Mouse (Mus musculus): Measurements from ENCODE around the gene Dpep1.
A peak's percentile ranks its signal among the peaks of the same experiment; 100 is the strongest.
"Not testable (repeated sequence)": the region's sequence is repeated elsewhere in the genome, so short reads cannot be mapped to it uniquely, and the experiment has no call there.

Dpep1 gene

GRCm38 (mm10) chr8:123212321-123213117 lies 26.5 kb downstream of the Dpep1 start, which contains the start of the genes Chmp1a and Spata33:
Gene Chmp1a, minus strand, starts transcription at chr8:123212763.
Gene Spata33, plus strand, starts transcription at chr8:123212832.
- DNase-seq (ENCODE audit: low spot score in 2 of 2) = peak; percentile 90 to 91

- DNase-seq (ENCODE audit: low spot score in 2 of 2) = no peak
These were observed 27.2 kb downstream of the Dpep1 start for GRCm38 (mm10) chr8:123213118-123213772.

DNA sequence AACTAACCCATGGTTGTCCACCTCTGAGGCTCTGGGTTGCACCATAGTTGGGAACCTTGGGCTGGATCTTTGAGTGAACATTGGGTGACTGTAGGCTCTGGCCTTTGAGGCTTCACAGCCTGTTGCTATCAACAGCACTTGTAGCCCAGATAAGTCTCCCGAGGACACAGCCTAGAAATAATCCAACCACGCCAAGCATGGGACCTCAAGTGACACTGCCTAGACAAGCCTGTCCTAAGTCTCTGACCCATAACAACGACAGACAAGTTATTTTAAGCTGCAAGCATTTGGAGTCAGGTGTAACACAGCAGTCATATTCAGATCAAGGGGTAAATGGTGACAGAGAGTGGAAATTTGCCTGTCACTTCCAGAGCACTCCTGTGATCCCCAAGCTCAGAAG lies 29.4 kb downstream of the Dpep1 start:
- DNase-seq (ENCODE audit: low spot score in 2 of 2) = no peak

DNA sequence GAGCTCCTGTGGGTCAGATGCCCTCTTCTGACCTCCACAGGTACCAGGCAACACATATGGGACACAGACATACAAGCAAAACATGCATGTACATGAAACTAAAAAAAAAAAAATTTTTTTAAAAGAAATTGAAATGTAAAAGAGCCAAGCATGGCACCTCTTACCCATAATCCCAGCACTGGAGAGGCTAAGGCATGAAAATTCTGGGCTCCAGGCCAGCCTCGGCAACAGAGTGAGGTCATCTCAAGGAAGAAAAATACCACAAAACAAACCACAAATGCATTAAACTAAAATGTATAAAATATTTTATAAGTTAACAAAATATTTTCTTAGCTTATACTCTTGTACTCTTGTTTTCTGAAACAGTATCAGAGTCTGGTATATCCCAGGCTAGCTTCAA lies 34.9 kb downstream of the Dpep1 start:
- DNase-seq (ENCODE audit: low spot score in 2 of 2) = no peak

GRCm38 (mm10) chr8:123224278-123225266 lies 38.5 kb downstream of the Dpep1 start, which contains the start of gene Cdk10:
Gene Cdk10, plus strand, starts transcription at chr8:123224842.
- peak; percentile 87 to 96 for DNase-seq (ENCODE audit: low spot score in 2 of 2)

GRCm38 (mm10) chr8:123228416-123228815 lies 42.4 kb downstream of the Dpep1 start:
- DNase-seq (ENCODE audit: low spot score in 2 of 2) = no peak

DNA sequence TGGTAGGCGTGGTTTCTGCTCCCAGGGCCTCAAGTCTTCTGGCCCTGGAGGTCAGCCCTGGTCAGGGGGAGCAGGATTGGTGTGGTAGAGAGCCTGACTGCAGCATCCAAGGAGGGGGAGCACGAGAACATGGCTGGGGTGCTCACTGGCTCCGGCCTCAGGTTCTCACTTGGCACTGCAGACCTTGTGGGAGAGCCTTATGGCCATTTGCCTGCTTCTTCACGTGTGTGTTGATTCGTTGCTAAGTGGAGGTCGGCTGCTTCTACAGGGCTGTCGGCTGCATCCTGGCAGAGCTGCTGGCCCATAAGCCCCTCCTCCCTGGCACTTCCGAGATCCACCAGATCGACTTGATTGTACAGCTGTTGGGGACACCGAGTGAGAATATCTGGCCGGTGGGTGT lies 44.3 kb downstream of the Dpep1 start:
- DNase-seq (ENCODE audit: low spot score in 2 of 2) = not testable (repeated sequence)

- DNase-seq (ENCODE audit: low spot score in 2 of 2) = no peak
These were observed 45.7 kb downstream of the Dpep1 start for GRCm38 (mm10) chr8:123231742-123232141.

DNA sequence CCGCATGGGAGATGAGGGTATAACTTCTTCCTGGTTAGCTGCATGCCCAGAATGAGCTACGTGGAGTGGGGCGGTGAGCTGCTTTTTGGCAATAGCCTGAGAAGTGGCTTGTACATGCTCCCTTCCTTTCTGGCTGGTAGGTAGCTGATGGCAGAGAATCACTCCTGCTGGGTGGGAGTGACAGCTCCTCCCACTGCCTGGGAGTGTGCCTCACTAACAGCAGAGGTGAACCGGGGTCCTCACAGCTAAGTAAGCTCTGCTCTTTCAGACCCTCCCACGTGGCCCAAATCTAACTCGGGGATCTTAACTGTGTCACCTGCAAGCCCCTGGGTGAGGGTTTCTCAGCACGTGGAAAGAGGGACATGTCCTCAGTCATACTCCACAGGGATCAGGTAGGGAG lies 46.5 kb downstream of the Dpep1 start:
- DNase-seq (ENCODE audit: low spot score in 2 of 2) = no peak

GRCm38 (mm10) chr8:123233300-123233699 lies 47.3 kb downstream of the Dpep1 start:
- DNase-seq (ENCODE audit: low spot score in 2 of 2) = no peak

DNA sequence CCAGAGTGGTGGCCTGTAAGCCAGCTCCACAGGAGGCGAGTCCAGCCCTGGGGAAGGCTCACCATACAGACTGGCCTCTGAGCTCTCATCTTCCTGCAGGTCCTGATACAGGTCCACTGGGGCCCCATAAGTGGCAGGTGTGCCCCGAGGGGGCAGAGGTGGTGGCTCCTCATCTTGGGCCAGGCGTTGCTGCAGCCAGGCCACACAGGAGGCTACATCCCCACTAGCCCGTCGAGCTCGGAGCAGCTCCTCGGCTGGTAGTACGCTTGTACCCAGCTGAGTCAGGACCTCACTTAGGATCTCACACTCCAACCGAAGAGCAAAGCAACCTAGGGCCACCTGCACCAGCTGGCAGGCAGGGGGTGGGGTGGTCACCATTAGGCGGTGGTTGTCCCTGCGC lies 47.7 kb downstream of the Dpep1 start:
- no peak for DNase-seq (ENCODE audit: low spot score in 2 of 2)

DNA sequence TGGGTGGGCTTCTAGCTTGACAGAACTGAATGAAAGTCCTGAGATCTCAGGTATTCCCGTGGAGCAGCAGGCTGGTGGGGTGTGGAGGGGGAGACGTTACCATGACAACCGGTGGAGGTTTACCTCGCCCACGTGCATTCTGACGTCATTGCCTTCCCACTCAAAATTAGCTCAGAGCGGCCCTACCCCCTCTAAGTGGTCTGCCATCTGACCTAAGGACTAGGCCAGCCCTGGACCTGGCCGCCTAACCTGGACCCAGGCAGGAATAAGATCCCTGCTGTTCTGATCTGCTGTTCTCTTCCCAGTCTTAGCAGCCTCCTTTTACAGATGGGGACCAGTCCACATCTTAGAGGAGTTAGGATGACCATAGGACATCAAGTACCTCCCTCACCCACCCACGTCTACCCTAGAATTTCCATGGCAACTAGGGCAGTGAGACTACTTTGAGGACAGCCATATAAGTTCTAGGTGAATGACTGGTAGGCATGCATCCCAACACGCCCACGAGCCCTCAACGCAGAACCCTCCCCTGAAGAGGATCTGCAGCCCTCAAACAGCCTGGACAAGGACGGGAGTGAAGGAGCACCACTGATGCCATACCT lies 49.0 kb downstream of the Dpep1 start:
- DNase-seq (ENCODE audit: low spot score in 2 of 2) = no peak

DNA sequence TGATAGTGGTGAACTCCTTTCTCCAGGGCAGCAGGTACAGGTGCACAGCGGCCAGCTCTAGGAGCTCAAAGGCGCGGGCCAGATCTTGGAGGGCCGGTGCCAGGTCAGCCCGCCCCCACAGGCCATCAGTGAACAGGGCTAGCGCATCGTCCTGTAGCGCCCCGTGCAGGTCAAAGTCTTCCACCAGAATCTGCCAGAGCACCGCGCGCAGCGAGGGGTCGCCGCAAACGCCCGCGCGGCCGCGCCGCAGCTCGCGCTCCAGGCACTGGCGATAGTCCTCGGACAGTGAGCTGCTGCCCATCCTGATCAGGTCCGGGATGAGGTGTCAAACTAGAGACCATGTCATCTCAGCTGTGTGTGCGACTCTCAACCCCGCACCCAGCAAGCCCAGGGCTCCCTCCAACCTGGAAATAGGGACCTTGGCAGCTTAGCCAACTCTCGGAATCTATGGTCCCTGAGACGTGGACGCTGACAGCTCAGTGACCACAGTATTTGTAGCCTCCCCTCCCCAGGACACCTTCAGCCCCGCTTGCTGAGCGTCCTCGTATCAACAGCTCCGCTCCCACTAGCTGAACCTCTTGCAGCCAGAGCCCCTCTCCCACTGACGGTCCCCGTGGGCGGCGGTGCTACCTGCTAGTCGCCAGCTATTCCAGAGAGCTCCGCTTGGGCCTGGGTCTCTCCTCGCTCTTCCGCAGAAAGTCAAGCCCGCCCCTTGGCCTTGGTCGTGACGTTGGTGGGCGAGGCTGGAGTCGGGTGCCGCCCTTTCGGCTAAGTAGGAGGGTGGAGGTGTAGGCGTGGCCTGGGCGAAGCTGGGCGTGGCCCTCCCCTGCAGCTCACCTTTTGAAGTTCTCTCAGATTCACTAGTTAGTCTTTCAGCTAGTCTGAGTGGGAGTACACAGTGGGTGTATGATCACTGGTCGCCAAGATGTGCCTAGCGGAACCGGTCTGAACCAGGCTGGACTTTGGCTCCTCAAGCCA lies 49.8 kb downstream of the Dpep1 start, which contains the start of gene Spata2l:
Gene Spata2l (minus strand): TSS at position 714 of the 978 bp plus-strand sequence.
- peak; percentile 77 to 84 for DNase-seq (ENCODE audit: low spot score in 2 of 2)

- DNase-seq (ENCODE audit: low spot score in 2 of 2) = no peak
These were observed 53.4 kb downstream of the Dpep1 start for GRCm38 (mm10) chr8:123239398-123239797.

DNA sequence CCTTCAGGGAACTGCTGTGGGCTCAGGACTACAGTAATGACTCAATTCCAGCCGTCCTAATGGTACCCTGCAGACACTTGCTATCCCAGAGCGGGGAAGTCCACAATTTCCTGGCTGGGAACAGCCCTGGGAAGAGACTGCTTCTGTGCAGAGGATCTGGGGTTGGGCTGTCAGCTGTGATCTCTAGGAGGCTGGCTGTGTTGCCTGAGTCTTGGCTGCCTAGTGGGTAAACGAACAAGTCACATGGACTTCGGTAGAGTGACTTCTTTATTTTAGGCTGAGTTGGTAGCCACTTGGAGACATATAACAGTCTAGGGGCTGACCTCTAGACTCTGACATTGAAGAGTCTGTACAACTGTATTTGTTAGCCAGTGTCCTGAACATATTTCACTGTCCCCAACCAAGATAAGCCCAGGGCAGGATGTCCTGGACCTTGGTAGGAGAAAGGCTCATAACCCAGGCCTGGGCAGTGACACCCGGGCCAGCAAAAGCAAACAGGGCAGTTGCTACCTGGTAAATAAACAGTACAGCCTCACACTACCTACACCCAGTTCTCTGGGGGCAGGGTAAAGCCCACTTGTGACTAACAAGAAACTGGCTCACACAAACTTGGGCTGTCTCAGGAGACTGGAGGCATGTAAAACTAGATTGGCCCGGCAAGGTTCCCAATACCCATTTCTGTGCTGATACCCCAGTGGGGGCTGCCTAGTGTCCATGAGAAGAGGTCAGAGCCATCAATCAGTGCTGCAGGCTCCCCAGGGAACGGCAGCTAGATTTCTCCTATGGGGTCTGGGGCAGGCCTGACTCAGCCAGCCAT lies 56.3 kb downstream of the Dpep1 start:
- DNase-seq (ENCODE audit: low spot score in 2 of 2) = no peak

GRCm38 (mm10) chr8:123243053-123243452 lies 57.0 kb downstream of the Dpep1 start:
- no peak for DNase-seq (ENCODE audit: low spot score in 2 of 2)

DNA sequence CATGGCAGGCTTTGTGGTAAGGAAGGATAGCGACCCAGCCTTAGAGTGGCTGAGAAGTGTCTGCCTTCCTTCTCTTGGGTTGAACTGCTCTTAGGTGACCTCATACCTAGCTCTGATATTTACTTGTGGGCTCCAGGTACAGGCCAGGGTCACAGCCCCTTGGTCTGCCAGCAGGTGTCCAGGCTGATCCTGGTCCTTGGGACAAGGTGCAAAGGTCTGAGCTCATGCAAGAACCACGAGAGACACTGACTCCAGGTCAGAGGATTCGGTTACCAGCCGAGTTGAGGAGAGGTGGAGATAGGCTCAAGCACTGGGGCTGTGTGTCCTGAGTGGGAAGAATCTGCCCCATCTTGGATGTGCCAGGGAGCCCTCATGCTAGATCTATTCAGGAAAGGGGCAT lies 58.3 kb downstream of the Dpep1 start:
- DNase-seq (ENCODE audit: low spot score in 2 of 2) = no peak

DNA sequence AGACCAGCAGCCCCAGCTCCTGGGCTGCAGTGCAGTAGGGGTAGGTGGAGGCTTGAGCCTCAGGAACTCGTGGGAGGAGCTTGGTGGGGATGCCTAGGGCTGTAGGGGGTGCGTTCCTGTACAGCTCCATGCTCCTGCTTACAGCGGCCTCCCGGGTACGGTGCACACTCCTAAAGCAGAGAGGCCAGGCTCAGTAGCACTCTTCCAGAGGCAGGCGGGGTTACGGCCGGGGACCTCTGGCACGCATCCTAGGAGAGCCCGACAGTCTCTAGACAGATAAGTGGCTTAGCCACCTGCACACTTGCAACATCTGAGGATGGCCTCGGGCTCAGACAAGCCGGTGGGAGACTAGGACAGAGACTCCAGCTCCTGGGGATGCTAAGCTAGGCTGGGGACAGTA lies 59.5 kb downstream of the Dpep1 start:
- DNase-seq (ENCODE audit: low spot score in 2 of 2) = no peak

GRCm38 (mm10) chr8:123247748-123248147 lies 61.7 kb downstream of the Dpep1 start:
- no peak for DNase-seq (ENCODE audit: low spot score in 2 of 2)

All from urinary bladder, postnatal 4 days (tissue).